Mouse (Mus musculus) CH12.LX (cell line): ENCODE results near the gene Kcnma1. TPM values are rescaled to one million over a fixed set of nuclear protein-coding genes. Genes with fewer than 3 reads are reported as not detected.

Source experiments
- DNase-seq: peaks from one replicate; pipeline ENCODE4 v3.0.0-alpha.2; 2013; ENCODE audit errors: extremely low read depth
- H3K27ac ChIP-seq: 2 replicates; pipeline ENCODE4 v1.5.1; 2012; ENCODE audit warnings: low read depth, mild to moderate bottlenecking, control low read depth, moderate library complexity; ENCODE audit not compliant: insufficient read depth
- H3K27me3 ChIP-seq: replicated peaks from 2 replicates; pipeline ENCODE3; 2012; ENCODE audit warnings: inconsistent platforms
- H3K36me3 ChIP-seq, 2 experiments: replicated peaks in 1 of 2; 2 replicates each; pipeline versions ENCODE3 to v1.6.1; 2012; ENCODE audit warnings: inconsistent platforms in 1 of 2, low read length in 1 of 2, mild to moderate bottlenecking in 1 of 2, mixed read lengths in 1 of 2, moderate library complexity in 1 of 2; ENCODE audit not compliant: control insufficient read depth in 1 of 2, insufficient read depth in 1 of 2
- H3K4me1 ChIP-seq, 2 experiments: 2 replicates each; pipeline ENCODE4 v1.6.1; 2012; ENCODE audit warnings: inconsistent platforms in 1 of 2, moderate library complexity in 1 of 2; ENCODE audit not compliant: insufficient read depth in 2 of 2, control insufficient read depth in 1 of 2
- H3K4me2 ChIP-seq: 2 replicates; pipeline ENCODE4 v1.6.1; 2012; ENCODE audit warnings: low read depth, mild to moderate bottlenecking, control low read depth; ENCODE audit not compliant: poor library complexity, insufficient read depth, severe bottlenecking
- H3K4me3 ChIP-seq, 3 experiments: fragments of 150-350 bp in 1 of 3; sonication (generic) in 1 of 3; replicated peaks in 1 of 3; 2 replicates each; pipeline versions ENCODE3 to v1.5.1; 2011 to 2012; ENCODE audit warnings: low read depth in 2 of 3, low read length in 2 of 3, mild to moderate bottlenecking in 2 of 3, moderate library complexity in 2 of 3, control low read depth in 1 of 3, improper control_type of control experiment in 1 of 3, inconsistent platforms in 1 of 3, mixed read lengths in 1 of 3; ENCODE audit not compliant: poor library complexity in 1 of 3
- H3K79me2 ChIP-seq: replicated peaks from 2 replicates; pipeline ENCODE4 v1.6.1; 2012; ENCODE audit warnings: mild to moderate bottlenecking, moderate library complexity; ENCODE audit not compliant: control insufficient read depth, poor library complexity, insufficient read depth, severe bottlenecking; ENCODE audit errors: extremely low read depth
- H3K9ac ChIP-seq: 2 replicates; pipeline ENCODE4 v1.6.1; 2012; ENCODE audit warnings: low read depth, mild to moderate bottlenecking, control low read depth, moderate library complexity; ENCODE audit not compliant: insufficient read depth
- H3K9me3 ChIP-seq: replicated peaks from 2 replicates; pipeline ENCODE3; 2012; ENCODE audit warnings: low read length, inconsistent platforms, mixed read lengths
- BHLHE40 ChIP-seq: IDR thresholded peaks from 2 replicates; pipeline ENCODE4 v1.6.1; 2011; ENCODE audit warnings: mild to moderate bottlenecking, low read depth, low read length, improper control_type of control experiment
- CHD1 ChIP-seq: IDR thresholded peaks from 2 replicates; pipeline ENCODE4 v1.6.1; 2012; ENCODE audit warnings: low read depth, low read length, improper control_type of control experiment, inconsistent platforms
- CHD2 ChIP-seq: IDR thresholded peaks from 2 replicates; pipeline ENCODE4 v1.6.1; 2011; ENCODE audit warnings: low read length, improper control_type of control experiment
- CTCF ChIP-seq, 2 experiments: IDR thresholded peaks in 1 of 2; conservative IDR thresholded peaks in 1 of 2; 2 replicates each; pipeline ENCODE4 v1.5.1; 2011 to 2012; ENCODE audit warnings: low read depth in 2 of 2, low read length in 2 of 2, improper control_type of control experiment in 1 of 2, inconsistent platforms in 1 of 2, mild to moderate bottlenecking in 1 of 2, moderate library complexity in 1 of 2
- EP300 ChIP-seq: IDR thresholded peaks from 2 replicates; pipeline ENCODE4 v1.6.1; 2011; ENCODE audit warnings: low read length, improper control_type of control experiment
- ETS1 ChIP-seq: conservative IDR thresholded peaks from 2 replicates; pipeline ENCODE4 v1.6.1; 2012; ENCODE audit warnings: low read depth, mild to moderate bottlenecking, inconsistent platforms, low read length, improper control_type of control experiment, moderate library complexity
- GABPA ChIP-seq: IDR thresholded peaks from 2 replicates; pipeline ENCODE4 v1.6.1; 2012; ENCODE audit warnings: low read depth, low read length, improper control_type of control experiment, inconsistent platforms; ENCODE audit not compliant: insufficient replicate concordance
- IRF4 ChIP-seq: IDR thresholded peaks from 2 replicates; pipeline ENCODE4 v1.6.1; 2014; ENCODE audit warnings: low read depth, mild to moderate bottlenecking, inconsistent platforms, low read length, improper control_type of control experiment
- JUN ChIP-seq: IDR thresholded peaks from 2 replicates; pipeline ENCODE4 v1.6.1; 2011; ENCODE audit warnings: low read depth, mild to moderate bottlenecking, low read length, improper control_type of control experiment, moderate library complexity; ENCODE audit not compliant: insufficient read depth
- JUND ChIP-seq: conservative IDR thresholded peaks from 2 replicates; pipeline ENCODE4 v1.6.1; 2011; ENCODE audit warnings: low read depth, low read length, improper control_type of control experiment
- KAT2A ChIP-seq: IDR thresholded peaks from 2 replicates; pipeline ENCODE4 v1.6.1; 2012; ENCODE audit warnings: low read length, improper control_type of control experiment, inconsistent platforms; ENCODE audit not compliant: insufficient replicate concordance
- MAFK ChIP-seq: IDR thresholded peaks from 2 replicates; pipeline ENCODE4 v1.6.1; 2011; ENCODE audit warnings: low read length, improper control_type of control experiment; ENCODE audit not compliant: insufficient replicate concordance
- MEF2A ChIP-seq: IDR thresholded peaks from 2 replicates; pipeline ENCODE4 v1.6.1; 2014; ENCODE audit warnings: low read depth, mild to moderate bottlenecking, inconsistent platforms, low read length, improper control_type of control experiment, borderline replicate concordance
- MXI1 ChIP-seq: IDR thresholded peaks from 2 replicates; pipeline ENCODE4 v1.6.1; 2011; ENCODE audit warnings: mild to moderate bottlenecking, low read depth, low read length, improper control_type of control experiment
- NELFE ChIP-seq: IDR thresholded peaks from 2 replicates; pipeline ENCODE4 v1.6.1; 2011; ENCODE audit warnings: low read depth, low read length, improper control_type of control experiment
- NRF1 ChIP-seq: IDR thresholded peaks from 2 replicates; pipeline ENCODE4 v1.6.1; 2014; ENCODE audit warnings: low read depth, mild to moderate bottlenecking, inconsistent platforms, low read length, improper control_type of control experiment, moderate library complexity
- POLR2AphosphoS2 ChIP-seq: IDR thresholded peaks from 2 replicates; pipeline ENCODE4 v1.6.1; 2011; ENCODE audit warnings: low read depth, low read length, improper control_type of control experiment
- RAD21 ChIP-seq: IDR thresholded peaks from 2 replicates; pipeline ENCODE4 v1.6.1; 2011; ENCODE audit warnings: low read depth, mild to moderate bottlenecking, low read length, improper control_type of control experiment, moderate library complexity
- RCOR1 ChIP-seq: conservative IDR thresholded peaks from 2 replicates; pipeline ENCODE4 v1.6.1; 2012; ENCODE audit warnings: low read depth, mild to moderate bottlenecking, inconsistent platforms, low read length, improper control_type of control experiment
- SIN3A ChIP-seq: IDR thresholded peaks from 2 replicates; pipeline ENCODE4 v1.6.1; 2012; ENCODE audit warnings: low read length, improper control_type of control experiment, inconsistent platforms
- SMC3 ChIP-seq: IDR thresholded peaks from 2 replicates; pipeline ENCODE4 v1.6.1; 2011; ENCODE audit warnings: low read depth, low read length, improper control_type of control experiment
- TBP ChIP-seq: conservative IDR thresholded peaks from 2 replicates; pipeline ENCODE4 v1.6.1; 2011; ENCODE audit warnings: low read depth, low read length, improper control_type of control experiment
- TCF12 ChIP-seq: IDR thresholded peaks from 2 replicates; pipeline ENCODE4 v1.6.1; 2014; ENCODE audit warnings: low read depth, mild to moderate bottlenecking, inconsistent platforms, low read length, improper control_type of control experiment
- USF2 ChIP-seq: conservative IDR thresholded peaks from 2 replicates; pipeline ENCODE4 v1.6.1; 2011; ENCODE audit warnings: low read depth, low read length, improper control_type of control experiment
- ZC3H11A ChIP-seq: IDR thresholded peaks from 2 replicates; pipeline ENCODE4 v1.6.1; 2012; ENCODE audit warnings: low read depth, mild to moderate bottlenecking, inconsistent platforms, low read length, improper control_type of control experiment
- dilution Hi-C: fragments of 300-500 bp; cut with MboI; formaldehyde crosslinking; loops from 2 replicates; pipeline ENCODE4 v1.14.3; 2020; ENCODE audit warnings: low sequenced_read_pairs; ENCODE audit not compliant: extremely low pct_unique_long_range_greater_than_20kb, extremely low pct_ligation_motif_present
- in situ Hi-C: fragments of 300-500 bp; cut with MboI; formaldehyde crosslinking; loops from 3 replicates; pipeline ENCODE4 v1.14.3; 2019; ENCODE audit warnings: low sequenced_read_pairs, low pct_ligation_motif_present, low pct_unique_long_range_greater_than_20kb, mixed read lengths
- polyA plus RNA-seq: library from polyadenylated mRNA; unstranded; fragments of >175 nt; gene quantifications from 2 replicates; pipeline ENCODE4 v1.2.1, GENCODE M21; 2012; ENCODE audit warnings: low read depth; ENCODE audit not compliant: insufficient read length
- total RNA-seq, 2 experiments: library from RNA; depleted of rRNA; stranded (reverse); fragments of 300-350 nt in 1 of 2; fragments of >200 nt in 1 of 2; gene quantifications; 2 replicates each; pipeline ENCODE4 v1.2.3; 2012 to 2014

Gene Kcnma1
- total and polyA plus RNA-seq, 3 experiments = 0.10 to 0.17 (median 0.12) TPM

DNA sequence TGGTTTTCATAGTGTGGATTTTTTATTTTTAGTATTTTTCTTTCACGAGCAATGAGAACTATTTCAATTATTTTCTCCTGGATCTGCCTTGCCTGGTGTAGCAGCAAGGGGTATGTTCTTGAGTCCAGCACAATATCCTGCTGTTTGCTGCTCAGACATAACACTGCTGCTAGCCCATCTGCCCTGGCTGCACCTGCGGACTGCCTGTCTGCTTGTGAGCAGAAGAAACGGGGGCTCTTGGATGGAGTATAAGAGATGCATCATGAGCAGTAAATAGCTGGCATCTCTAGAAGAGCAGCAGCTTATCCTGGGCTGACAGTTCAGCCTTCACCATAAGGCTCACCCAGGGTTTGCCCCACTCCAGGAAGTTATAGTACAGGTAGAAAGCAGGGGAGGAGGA lies 687.5 kb downstream of the Kcnma1 start:
- dilution Hi-C loops (no loop called here), in situ Hi-C loops (no loop called here)
- no peak overlapping the region for H3K4me2 ChIP-seq
- no peaks in the 10 kb centered on the region for H3K9me3 ChIP-seq
- DNase-seq = no peak
- H3K4me3 ChIP-seq = no peak overlapping the region
- TF ChIP-seq POLR2AphosphoS2 = no peak
- no peak for TF ChIP-seq NELFE
- TF ChIP-seq KAT2A = no peak
- TF ChIP-seq MEF2A = no peak
- TF ChIP-seq ZC3H11A = no peak
- no peak for TF ChIP-seq SIN3A
- no peak for TF ChIP-seq RAD21
- TF ChIP-seq SMC3 = no peak
- TF ChIP-seq TCF12 = no peak
- TF ChIP-seq BHLHE40 = no peak
- TF ChIP-seq TBP = no peak
- H3K79me2 ChIP-seq = no peaks in the 10 kb centered on the region
- H3K27me3 ChIP-seq = no peaks in the 10 kb centered on the region
- no peaks in the 10 kb centered on the region for H3K36me3 ChIP-seq
- no peak overlapping the region for H3K27ac ChIP-seq
- no peak overlapping the region for H3K9ac ChIP-seq
- H3K4me1 ChIP-seq = no peaks in the 10 kb centered on the region

DNA sequence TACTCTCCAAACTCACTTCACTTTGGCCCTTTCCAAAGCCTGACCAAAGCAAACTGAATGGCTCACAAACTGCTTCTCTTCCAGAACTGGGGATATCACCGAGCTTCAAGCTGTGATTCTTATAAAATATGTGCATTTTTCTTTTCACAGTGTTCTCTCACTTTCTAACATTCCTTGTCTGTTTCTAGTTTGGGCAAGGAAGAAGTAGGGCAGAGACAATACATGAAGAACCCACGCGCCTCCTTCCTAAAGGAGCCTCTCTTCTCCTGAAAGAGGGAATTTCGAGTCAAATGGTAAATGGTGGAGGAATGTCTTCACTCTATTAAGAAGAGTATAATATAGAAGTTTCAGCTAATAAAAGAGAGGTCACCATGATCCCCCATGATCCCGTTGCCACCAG lies 709.0 kb downstream of the Kcnma1 start:
- H3K79me2 ChIP-seq = no peaks in the 10 kb centered on the region
- H3K4me1 ChIP-seq = peaks cover 0 to 5% of the 10 kb centered on the region in 2 experiments; a peak in 1 of 4 replicates
- H3K36me3 ChIP-seq = no peaks in the 10 kb centered on the region
- H3K9me3 ChIP-seq = no peaks in the 10 kb centered on the region
- no peak for DNase-seq
- H3K4me2 ChIP-seq = no peak overlapping the region
- dilution Hi-C loops = no loop called here
- TF ChIP-seq USF2 (no peak), CHD2 (no peak), JUN (no peak), IRF4 (no peak), EP300 (no peak), POLR2AphosphoS2 (no peak), TCF12 (no peak), RAD21 (no peak), MXI1 (no peak), NRF1 (no peak), CTCF (conservative IDR thresholded peaks at IDR 0.05 in 1 of 2, IDR thresholded peaks at IDR 0.05 in 1 of 2; ENCODE audit: low read depth in 2 of 2, low read length in 2 of 2) (no peak), SMC3 (no peak), MAFK (no peak), JUND (no peak), CHD1 (no peak), GABPA (no peak), ETS1 (no peak), RCOR1 (no peak)
- TF ChIP-seq, all 38 proteins: peak for 0
- in situ Hi-C loops = no loop called here
- no peak overlapping the region for H3K27ac ChIP-seq
- H3K9ac ChIP-seq = no peak overlapping the region
- H3K4me3 ChIP-seq = no peak overlapping the region
- H3K27me3 ChIP-seq = no peaks in the 10 kb centered on the region
